Mouse (Mus musculus): ENCODE results near the gene Rin3. TPM values are rescaled to one million over a fixed set of nuclear protein-coding genes. Genes with fewer than 3 reads are reported as not detected.

Rin3 gene
- total RNA-seq, 1 experiment: 3.8 TPM

- TF ChIP-seq ZC3H11A (IDR thresholded peaks at IDR 0.05; ENCODE audit: borderline replicate concordance, low read depth, low read length) (no peak), CHD2 (IDR thresholded peaks at IDR 0.05; ENCODE audit: low read depth, low read length) (no peak), HCFC1 (IDR thresholded peaks at IDR 0.05; ENCODE audit: borderline replicate concordance, insufficient read depth, low read length) (no peak), ZNF384 (IDR thresholded peaks at IDR 0.05; ENCODE audit: low read depth, low read length) (no peak), MAFK (IDR thresholded peaks at IDR 0.05; ENCODE audit: insufficient read depth, low read depth, low read length) (no peak)
- in situ Hi-C loops (cut with MboI; ENCODE audit: low sequenced_read_pairs in 2 of 2, unreplicated experiment in 2 of 2): no loop called here
- no peak overlapping the region for H3K4me3 ChIP-seq (ENCODE audit: insufficient read depth in 1 of 2, low read depth in 1 of 2, low read length in 2 of 2, poor library complexity in 1 of 2, severe bottlenecking in 1 of 2)
- H3K27ac ChIP-seq (ENCODE audit: insufficient read depth, low read depth, low read length, poor library complexity, severe bottlenecking): no peak overlapping the region
- H3K9ac ChIP-seq (ENCODE audit: insufficient read depth, low read depth, low read length, poor library complexity, severe bottlenecking): no peak overlapping the region
- H3K4me1 ChIP-seq (ENCODE audit: control insufficient read depth in 2 of 2, insufficient read depth in 2 of 2, low read length in 2 of 2, poor library complexity in 1 of 2): peaks cover 0 to 8% of the 10 kb centered on the region in 2 experiments; a peak in 3 of 4 replicates
- H3K9me3 ChIP-seq (ENCODE audit: control insufficient read depth, insufficient read depth, low read depth, low read length): no peaks in the 10 kb centered on the region
- DNase-seq (ENCODE audit: low read depth, low spot score): no peak
- H3K36me3 ChIP-seq (ENCODE audit: control insufficient read depth, insufficient read depth, low read length, poor library complexity, severe bottlenecking): no peaks in the 10 kb centered on the region; the same call in 1 of the 2 replicates
Measured at GRCm38 (mm10) chr12:102422623-102423320, 139.9 kb downstream of the Rin3 start.

- TF ChIP-seq ZC3H11A (IDR thresholded peaks at IDR 0.05; ENCODE audit: borderline replicate concordance, low read depth, low read length) (no peak), MAFK (IDR thresholded peaks at IDR 0.05; ENCODE audit: insufficient read depth, low read depth, low read length) (no peak), CHD2 (IDR thresholded peaks at IDR 0.05; ENCODE audit: low read depth, low read length) (no peak), HCFC1 (IDR thresholded peaks at IDR 0.05; ENCODE audit: borderline replicate concordance, insufficient read depth, low read length) (no peak), ZNF384 (IDR thresholded peaks at IDR 0.05; ENCODE audit: low read depth, low read length) (no peak)
- Histone ChIP-seq H3K27ac (ENCODE audit: insufficient read depth, low read depth, low read length, poor library complexity, severe bottlenecking) (no peak overlapping the region), H3K36me3 (ENCODE audit: control insufficient read depth, insufficient read depth, low read length, poor library complexity, severe bottlenecking) (no peaks in the 10 kb centered on the region; the same call in 1 of the 2 replicates), H3K9me3 (ENCODE audit: control insufficient read depth, insufficient read depth, low read depth, low read length) (no peaks in the 10 kb centered on the region), H3K9ac (ENCODE audit: insufficient read depth, low read depth, low read length, poor library complexity, severe bottlenecking) (no peak overlapping the region), H3K4me1 (ENCODE audit: control insufficient read depth in 2 of 2, insufficient read depth in 2 of 2, low read length in 2 of 2, poor library complexity in 1 of 2) (peaks cover 0 to 8% of the 10 kb centered on the region in 2 experiments; a peak in 3 of 4 replicates), H3K4me3 (ENCODE audit: insufficient read depth in 1 of 2, low read depth in 1 of 2, low read length in 2 of 2, poor library complexity in 1 of 2, severe bottlenecking in 1 of 2) (no peak overlapping the region)
- DNase-seq (ENCODE audit: low read depth, low spot score): no peak
- in situ Hi-C loops (cut with MboI; ENCODE audit: low sequenced_read_pairs in 2 of 2, unreplicated experiment in 2 of 2): no loop called here
Measured at GRCm38 (mm10) chr12:102423625-102424024, 140.8 kb downstream of the Rin3 start.

- no peaks in the 10 kb centered on the region; the same call in 1 of the 2 replicates for H3K36me3 ChIP-seq (ENCODE audit: control insufficient read depth, insufficient read depth, low read length, poor library complexity, severe bottlenecking)
- no peaks in the 10 kb centered on the region for H3K9me3 ChIP-seq (ENCODE audit: control insufficient read depth, insufficient read depth, low read depth, low read length)
- H3K4me1 ChIP-seq (ENCODE audit: control insufficient read depth in 2 of 2, insufficient read depth in 2 of 2, low read length in 2 of 2, poor library complexity in 1 of 2): peaks cover 0 to 8% of the 10 kb centered on the region in 2 experiments; a peak in 3 of 4 replicates
- DNase-seq (ENCODE audit: low read depth, low spot score): no peak
- H3K27ac ChIP-seq (ENCODE audit: insufficient read depth, low read depth, low read length, poor library complexity, severe bottlenecking): no peak overlapping the region
- H3K9ac ChIP-seq (ENCODE audit: insufficient read depth, low read depth, low read length, poor library complexity, severe bottlenecking): no peak overlapping the region
- TF ChIP-seq CHD2 (IDR thresholded peaks at IDR 0.05; ENCODE audit: low read depth, low read length) (no peak), HCFC1 (IDR thresholded peaks at IDR 0.05; ENCODE audit: borderline replicate concordance, insufficient read depth, low read length) (no peak), ZNF384 (IDR thresholded peaks at IDR 0.05; ENCODE audit: low read depth, low read length) (no peak), MAFK (IDR thresholded peaks at IDR 0.05; ENCODE audit: insufficient read depth, low read depth, low read length) (no peak), ZC3H11A (IDR thresholded peaks at IDR 0.05; ENCODE audit: borderline replicate concordance, low read depth, low read length) (no peak)
- in situ Hi-C loops (cut with MboI; ENCODE audit: low sequenced_read_pairs in 2 of 2, unreplicated experiment in 2 of 2): no loop called here
- no peak overlapping the region for H3K4me3 ChIP-seq (ENCODE audit: insufficient read depth in 1 of 2, low read depth in 1 of 2, low read length in 2 of 2, poor library complexity in 1 of 2, severe bottlenecking in 1 of 2)
Measured at GRCm38 (mm10) chr12:102424456-102424855, 141.6 kb downstream of the Rin3 start.

- H3K4me3 ChIP-seq (ENCODE audit: insufficient read depth in 1 of 2, low read depth in 1 of 2, low read length in 2 of 2, poor library complexity in 1 of 2, severe bottlenecking in 1 of 2): no peak overlapping the region
Measured at GRCm38 (mm10) chr12:102425048-102425578, 142.3 kb downstream of the Rin3 start.

More at GRCm38 (mm10) chr12:102425048-102425578, 142.3 kb downstream of the Rin3 start:
- Histone ChIP-seq H3K36me3 (ENCODE audit: control insufficient read depth, insufficient read depth, low read length, poor library complexity, severe bottlenecking) (no peaks in the 10 kb centered on the region; the same call in 1 of the 2 replicates), H3K9ac (ENCODE audit: insufficient read depth, low read depth, low read length, poor library complexity, severe bottlenecking) (no peak overlapping the region), H3K4me1 (ENCODE audit: control insufficient read depth in 2 of 2, insufficient read depth in 2 of 2, low read length in 2 of 2, poor library complexity in 1 of 2) (peaks cover 0 to 4% of the 10 kb centered on the region in 2 experiments; a peak in 3 of 4 replicates), H3K27ac (ENCODE audit: insufficient read depth, low read depth, low read length, poor library complexity, severe bottlenecking) (no peak overlapping the region), H3K9me3 (ENCODE audit: control insufficient read depth, insufficient read depth, low read depth, low read length) (no peaks in the 10 kb centered on the region)
- in situ Hi-C loops (cut with MboI; ENCODE audit: low sequenced_read_pairs in 2 of 2, unreplicated experiment in 2 of 2): no loop called here
- TF ChIP-seq ZC3H11A (IDR thresholded peaks at IDR 0.05; ENCODE audit: borderline replicate concordance, low read depth, low read length): no peak
- no peak for TF ChIP-seq HCFC1 (IDR thresholded peaks at IDR 0.05; ENCODE audit: borderline replicate concordance, insufficient read depth, low read length)
- TF ChIP-seq MAFK (IDR thresholded peaks at IDR 0.05; ENCODE audit: insufficient read depth, low read depth, low read length): no peak
- TF ChIP-seq ZNF384 (IDR thresholded peaks at IDR 0.05; ENCODE audit: low read depth, low read length): no peak
- no peak for TF ChIP-seq CHD2 (IDR thresholded peaks at IDR 0.05; ENCODE audit: low read depth, low read length)
- DNase-seq (ENCODE audit: low read depth, low spot score): no peak
